Mouse (Mus musculus) hindbrain, embryonic 10.5 days (tissue): ENCODE results near the gene Olfr483. TPM values are rescaled to one million over a fixed set of nuclear protein-coding genes. Genes with fewer than 3 reads are reported as not detected.

ENCODE experiments used
- DNase-seq: peaks from one replicate; pipeline ENCODE4 v3.0.0-alpha.2; 2017; ENCODE audit warnings: low spot score
- H3K27ac ChIP-seq: fragments of 300-500 bp; sonication (generic); 2 replicates; pipeline ENCODE4 v1.5.1; 2016; ENCODE audit warnings: mild to moderate bottlenecking, moderate library complexity
- H3K27me3 ChIP-seq: fragments of 300-500 bp; sonication (generic); 2 replicates; pipeline ENCODE4 v1.6.1; 2016; ENCODE audit warnings: mild to moderate bottlenecking; ENCODE audit not compliant: poor library complexity, insufficient read depth, severe bottlenecking
- H3K36me3 ChIP-seq: fragments of 300-500 bp; sonication (generic); 2 replicates; pipeline ENCODE4 v1.6.1; 2016; ENCODE audit warnings: mild to moderate bottlenecking, moderate library complexity
- H3K4me1 ChIP-seq: fragments of 300-500 bp; sonication (generic); replicated peaks from 2 replicates; pipeline ENCODE4 v1.6.1; 2016; ENCODE audit warnings: mild to moderate bottlenecking
- H3K4me3 ChIP-seq: fragments of 300-500 bp; sonication (generic); 2 replicates; pipeline ENCODE4 v1.5.1; 2016; ENCODE audit warnings: mild to moderate bottlenecking, moderate library complexity
- H3K9me3 ChIP-seq: fragments of 300-500 bp; sonication (generic); 2 replicates; pipeline ENCODE4 v1.6.1; 2016; ENCODE audit warnings: mild to moderate bottlenecking, moderate library complexity
- WGBS: fragments of 180-500 bp; shearing (Covaris S2); methylation state at CpG from one replicate; pipeline ENCODE4 v1.1.7; 2016; 5-methylcytosine and 5-hydroxymethylcytosine counted together
- polyA plus RNA-seq: library from polyadenylated mRNA; unstranded; fragments of >200 nt; fragmentation: Nextera tagmentation; extraction: Ambion mirVana; gene quantifications from 2 replicates; pipeline ENCODE4 v1.2.1, GENCODE M21; 2016

Gene Olfr483
- not detected in 2 replicates for polyA plus RNA-seq

GRCm38 (mm10) chr7:108100549-108100948 is at the start of gene Olfr483:
Gene Olfr483 (plus strand): TSS chr7:108100849.
- no peak for DNase-seq
- H3K4me1 ChIP-seq: no peaks in the 10 kb centered on the region
- 95% methylated on average over 1 of the region's 1 CpGs for WGBS

DNA sequence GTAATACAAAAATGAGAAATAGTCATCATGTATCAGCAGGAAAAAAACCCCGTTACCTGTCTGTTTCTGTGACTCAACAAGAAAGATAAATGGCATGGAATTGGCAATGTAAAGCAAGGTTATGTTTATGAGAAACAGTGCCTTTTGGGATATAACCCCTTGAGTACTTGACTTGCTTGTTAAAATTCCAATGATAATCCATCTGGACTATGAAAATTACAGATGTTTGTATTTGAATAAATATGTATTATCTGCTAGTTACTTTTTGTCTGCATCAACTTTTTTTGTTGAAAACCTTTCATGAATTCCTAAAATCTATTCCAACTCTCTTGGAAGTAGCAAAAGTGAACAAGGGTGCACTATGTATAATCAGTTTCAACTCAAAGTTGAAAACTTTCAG is 33.4 kb upstream of the Olfr483 start, which contains the start of gene Olfr480:
Gene Olfr480, minus strand, starts transcription at position 101 of the 400 bp plus-strand sequence.
- H3K36me3 ChIP-seq: no peaks in the 10 kb centered on the region
- no peaks in the 10 kb centered on the region for H3K9me3 ChIP-seq
- H3K27me3 ChIP-seq: no peaks in the 10 kb centered on the region
- no peak within 1 kb of the TSS for H3K4me3 ChIP-seq
- 91% methylated on average over 1 of the region's 1 CpGs for WGBS
- H3K4me1 ChIP-seq: no peaks in the 10 kb centered on the region
- H3K27ac ChIP-seq: no peak within 1 kb of the TSS
- no peak for DNase-seq

More at GRCm38 (mm10) chr7:108100549-108100948, at the start of gene Olfr483:
- no peaks in the 10 kb centered on the region for H3K9me3 ChIP-seq
- no peaks in the 10 kb centered on the region for H3K27me3 ChIP-seq
- H3K4me3 ChIP-seq: no peak within 1 kb of the TSS
- H3K27ac ChIP-seq: no peak within 1 kb of the TSS
- H3K36me3 ChIP-seq: no peaks in the 10 kb centered on the region

- Histone ChIP-seq H3K27ac (no peak within 1 kb of the TSS), H3K27me3 (no peaks in the 10 kb centered on the region), H3K4me3 (no peak within 1 kb of the TSS), H3K4me1 (no peaks in the 10 kb centered on the region), H3K36me3 (no peaks in the 10 kb centered on the region), H3K9me3 (no peaks in the 10 kb centered on the region)
- no peak for DNase-seq
Observed at GRCm38 (mm10) chr7:108079555-108079954, 21.1 kb upstream of the Olfr483 start, which contains the start of gene Olfr481. Gene Olfr481 (plus strand): TSS chr7:108079855.

DNA sequence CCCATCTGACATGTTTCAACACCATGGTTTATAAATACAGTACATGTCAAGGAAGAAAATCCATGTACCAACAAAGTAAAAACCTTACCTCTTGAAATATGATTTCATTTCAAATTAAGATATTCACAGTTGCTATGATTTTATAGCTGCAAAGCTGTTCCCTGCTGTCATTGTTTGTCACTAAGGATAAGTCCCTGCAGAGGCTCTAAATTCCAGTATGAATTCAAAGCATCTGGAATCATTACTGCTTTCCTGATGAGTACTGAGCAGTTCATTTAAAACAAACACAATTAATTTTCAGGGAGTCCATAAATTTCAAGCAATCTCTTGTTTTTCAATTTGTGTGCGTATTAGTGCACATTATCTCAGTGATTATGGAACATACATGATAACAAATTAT is 3.2 kb upstream of the Olfr483 start, which contains the start of gene Olfr482:
Gene Olfr482, minus strand, starts transcription at position 101 of the 400 bp plus-strand sequence.
- WGBS: 87% methylated on average over 1 of the region's 1 CpGs
- no peak for DNase-seq
- H3K4me3 ChIP-seq: no peak within 1 kb of the TSS

DNA sequence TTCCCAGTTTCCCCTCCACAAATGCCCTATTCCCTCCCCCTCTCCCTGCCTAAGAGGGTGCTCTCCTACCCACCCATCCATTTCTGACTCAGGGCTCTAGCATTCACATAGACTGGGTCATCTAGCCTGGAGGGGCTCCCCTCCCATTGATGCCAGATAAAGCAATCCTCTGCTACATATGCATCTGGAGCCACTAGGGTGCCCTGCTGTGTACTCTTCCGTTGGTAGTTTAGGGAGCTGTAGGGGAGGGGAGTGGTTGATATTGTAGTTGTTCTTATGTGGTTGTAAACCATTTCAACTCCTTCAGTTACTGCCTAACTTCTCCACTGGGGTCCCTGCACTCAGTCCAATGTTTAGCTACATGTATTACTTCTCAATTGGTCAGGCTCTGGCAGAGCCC is 20.0 kb downstream of the Olfr483 start:
- Histone ChIP-seq H3K4me1 (no peaks in the 10 kb centered on the region), H3K4me3 (no peak overlapping the region), H3K36me3 (no peaks in the 10 kb centered on the region), H3K27ac (no peak overlapping the region), H3K27me3 (no peaks in the 10 kb centered on the region), H3K9me3 (no peaks in the 10 kb centered on the region)
- no peak for DNase-seq
- WGBS: 16% methylated on average over 1 of the region's 1 CpGs

More for the DNA sequence above, 3.2 kb upstream of the Olfr483 start, which contains the start of gene Olfr482:
- Histone ChIP-seq H3K9me3 (no peaks in the 10 kb centered on the region), H3K27ac (no peak within 1 kb of the TSS), H3K27me3 (no peaks in the 10 kb centered on the region), H3K36me3 (no peaks in the 10 kb centered on the region), H3K4me1 (no peaks in the 10 kb centered on the region)

GRCm38 (mm10) chr7:108121416-108121815 is 20.8 kb downstream of the Olfr483 start:
- 69% methylated on average over 1 of the region's 1 CpGs for whole genome bisulfite sequencing
- Histone ChIP-seq H3K4me1 (no peaks in the 10 kb centered on the region), H3K36me3 (no peaks in the 10 kb centered on the region), H3K4me3 (no peak overlapping the region), H3K27ac (no peak overlapping the region), H3K9me3 (no peaks in the 10 kb centered on the region), H3K27me3 (no peaks in the 10 kb centered on the region)
- no peak for DNase-seq

DNA sequence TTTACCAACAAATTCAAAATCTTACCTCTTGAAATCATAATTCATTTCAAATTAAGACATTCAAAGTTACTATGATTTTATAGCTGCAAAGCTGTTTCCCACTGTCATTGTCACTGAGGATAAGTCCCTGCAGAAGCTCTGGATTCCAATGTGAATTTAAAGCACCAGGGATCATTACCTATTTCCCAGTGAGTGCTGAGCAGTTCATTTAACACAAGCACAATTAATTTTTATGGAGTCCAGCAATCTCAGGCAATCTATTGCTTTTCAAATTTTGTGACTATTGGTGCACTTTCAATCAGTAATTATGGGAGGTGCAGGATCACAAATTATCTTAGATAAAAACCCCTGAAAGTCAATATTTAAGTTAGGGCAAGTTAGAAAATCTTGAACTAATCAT is 26.7 kb downstream of the Olfr483 start, which contains the start of gene Olfr484:
Gene Olfr484, minus strand, starts transcription at position 101 of the 400 bp plus-strand sequence.
- Histone ChIP-seq H3K4me1 (no peaks in the 10 kb centered on the region), H3K27me3 (no peaks in the 10 kb centered on the region), H3K27ac (no peak within 1 kb of the TSS), H3K36me3 (no peaks in the 10 kb centered on the region), H3K4me3 (no peak within 1 kb of the TSS), H3K9me3 (no peaks in the 10 kb centered on the region)
- no peak for DNase-seq

Other genes with a start within 250 kb of the Olfr483 start
- gene Olfr472, start 202.9 kb upstream of the Olfr483 start, polyA plus RNA-seq: not detected in 2 replicates
- gene Olfr473, start 170.4 kb upstream of the Olfr483 start, polyA plus RNA-seq: not detected in 2 replicates
- gene Olfr474, start 146.2 kb upstream of the Olfr483 start, polyA plus RNA-seq: not detected in 2 replicates
- not detected in 2 replicates for gene Olfr476, start 136.0 kb upstream of the Olfr483 start, polyA plus RNA-seq
- gene Olfr477, start 114.2 kb upstream of the Olfr483 start, polyA plus RNA-seq: not detected in 2 replicates
- not detected in 2 replicates for gene Olfr478, start 66.9 kb upstream of the Olfr483 start, polyA plus RNA-seq
- not detected in 2 replicates for gene Olfr479, start 50.2 kb upstream of the Olfr483 start, polyA plus RNA-seq
- gene Olfr480, start 33.5 kb upstream of the Olfr483 start, polyA plus RNA-seq: not detected in 2 replicates
- gene Olfr481, start 21.0 kb upstream of the Olfr483 start, polyA plus RNA-seq: not detected in 2 replicates
- gene Olfr482, start 3.3 kb upstream of the Olfr483 start, polyA plus RNA-seq: 0.07 and 0.12 TPM in 2 replicates
- not detected in 2 replicates for gene Olfr484, start 26.6 kb downstream of the Olfr483 start, polyA plus RNA-seq
- gene Olfr485, start 59.0 kb downstream of the Olfr483 start, polyA plus RNA-seq: not detected in 2 replicates
- not detected in 2 replicates for gene Olfr486, start 71.9 kb downstream of the Olfr483 start, polyA plus RNA-seq
- gene Olfr487, start 113.8 kb downstream of the Olfr483 start, polyA plus RNA-seq: not detected in 2 replicates
- gene Olfr488, start 157.5 kb downstream of the Olfr483 start, polyA plus RNA-seq: not detected in 2 replicates
- gene Olfr490, start 188.1 kb downstream of the Olfr483 start, polyA plus RNA-seq: not detected in 2 replicates
- gene Olfr491, start 212.6 kb downstream of the Olfr483 start, polyA plus RNA-seq: not detected in 2 replicates
- not detected in 2 replicates for gene Olfr492, start 222.8 kb downstream of the Olfr483 start, polyA plus RNA-seq
- gene Olfr493, start 246.1 kb downstream of the Olfr483 start, polyA plus RNA-seq: not detected in 2 replicates